ENCODE assay signal across 8 mouse cellular contexts in genomic region chr11:70413961-70414360, GRCm38 (mm10). TPM values are rescaled to one million over a fixed set of nuclear protein-coding genes. Genes with fewer than 3 reads are reported as not detected.
DNase-seq lines count a peak whose midpoint lies in the region; ATAC-seq and TF ChIP-seq lines count a peak whose summit lies in the region.

No protein-coding gene starts in this region.

- no peaks in the 10 kb centered on the region for H3K27me3 ChIP-seq in forebrain, embryonic 11.5 days (ENCODE audit: control insufficient read depth, insufficient read depth, low read length)
- H3K27me3 ChIP-seq in forebrain, embryonic 16.5 days (replicated peaks; ENCODE audit: control insufficient read depth, insufficient read depth, low read length): no peaks in the 10 kb centered on the region

- no peak overlapping the region for H3K9ac ChIP-seq in forebrain, embryonic 11.5 days (ENCODE audit: low read length)
- no peak overlapping the region for H3K9ac ChIP-seq in forebrain, embryonic 16.5 days (replicated peaks; ENCODE audit: low read depth, low read length)

- TF ChIP-seq CTCF in bone marrow macrophage, adult 2 months (IDR thresholded peaks at IDR 0.05; ENCODE audit: low read depth, low read length): peak; percentile 20; the same call in 1 of the 2 replicates

- no peak for ATAC-seq in forebrain, embryonic 11.5 days (replicated peaks; ENCODE audit: low FRiP score)
- ATAC-seq in forebrain, embryonic 16.5 days: no peak

- 22% methylated on average over 3 of the region's 3 CpGs for WGBS in forebrain, embryonic 11.5 days
- 5% methylated on average over 3 of the region's 3 CpGs for WGBS in forebrain, embryonic 16.5 days

- no peaks in the 10 kb centered on the region for H3K36me3 ChIP-seq in forebrain, embryonic 11.5 days (ENCODE audit: control insufficient read depth, insufficient read depth, low read length)
- no peaks in the 10 kb centered on the region for H3K36me3 ChIP-seq in forebrain, embryonic 16.5 days (ENCODE audit: control insufficient read depth, insufficient read depth)

- H3K27ac ChIP-seq in forebrain, embryonic 11.5 days (ENCODE audit: low read depth, low read length): no peak overlapping the region
- no peak overlapping the region for H3K27ac ChIP-seq in forebrain, embryonic 16.5 days (ENCODE audit: low read length)
- no peak overlapping the region for H3K27ac ChIP-seq in bone marrow macrophage, adult 2 months (ENCODE audit: insufficient read depth, low read depth, low read length)

- no peaks in the 10 kb centered on the region for H3K9me3 ChIP-seq in forebrain, embryonic 11.5 days (ENCODE audit: control insufficient read depth, low read length)
- no peaks in the 10 kb centered on the region for H3K9me3 ChIP-seq in forebrain, embryonic 16.5 days (ENCODE audit: control insufficient read depth, low read length)

- DNase-seq in forebrain, embryonic 11.5 days (ENCODE audit: low spot score): peak; percentile 85
- DNase-seq in CD4-positive helper T cell, adult 2 months (ENCODE audit: low read depth, low spot score): peak; percentile 77
- peak; percentile 86 for DNase-seq in forelimb bud, embryonic 11.5 days (ENCODE audit: low read depth, low spot score)
- peak; percentile 54 to 75 for DNase-seq in layer of hippocampus, adult 8-10 months (ENCODE audit: low spot score in 2 of 2)
- peak; percentile 70 for DNase-seq in lung, postnatal 25 days (ENCODE audit: low spot score)
- DNase-seq in spleen, postnatal 10 days (ENCODE audit: low spot score in 2 of 2): peak; percentile 78 to 86

- no peak overlapping the region for H3K4me3 ChIP-seq in forebrain, embryonic 11.5 days (ENCODE audit: low read depth, low read length)
- H3K4me3 ChIP-seq in forebrain, embryonic 16.5 days (replicated peaks; ENCODE audit: low read length): no peak overlapping the region
- no peak overlapping the region for H3K4me3 ChIP-seq in bone marrow macrophage, adult 2 months (ENCODE audit: insufficient read depth, low read length)

- H3K4me2 ChIP-seq in forebrain, embryonic 11.5 days (ENCODE audit: low read depth, low read length, severe bottlenecking): no peak overlapping the region
- no peak overlapping the region for H3K4me2 ChIP-seq in forebrain, embryonic 16.5 days (ENCODE audit: low read length)

- no peak for TF ChIP-seq POLR2A in bone marrow macrophage, adult 2 months (IDR thresholded peaks at IDR 0.05; ENCODE audit: borderline replicate concordance, low read depth, low read length)

- no peaks in the 10 kb centered on the region; the same call in 1 of the 2 replicates for H3K4me1 ChIP-seq in forebrain, embryonic 11.5 days (replicated peaks; ENCODE audit: control insufficient read depth, insufficient read depth, low read length)
- H3K4me1 ChIP-seq in forebrain, embryonic 16.5 days (replicated peaks; ENCODE audit: control insufficient read depth, insufficient read depth, low read length): peaks cover 5% of the 10 kb centered on the region
- H3K4me1 ChIP-seq in bone marrow macrophage, adult 2 months (ENCODE audit: control insufficient read depth, insufficient read depth, low read length): peaks cover 11% of the 10 kb centered on the region

RNA-seq across cellular contexts. Expression of gene Pelp1, which starts 4.1 kb away (rescaled TPM):
- polyA plus RNA-seq in forebrain, embryonic 11.5 days (2014; fragmentation: Nextera tagmentation; extraction: Ambion mirVana): 51.0 and 52.2 TPM in 2 replicates
- polyA plus RNA-seq in forebrain, embryonic 16.5 days (2015; fragmentation: Nextera tagmentation; extraction: Ambion mirVana): 35.6 and 38.5 TPM in 2 replicates
- 19.3 and 21.2 TPM in 2 replicates for polyA plus RNA-seq in bone marrow macrophage, adult 2 months (2012; ENCODE audit: insufficient read depth, insufficient read length, missing spikeins)
- total RNA-seq in layer of hippocampus, adult 8-10 months (2022): 10 to 100 TPM; 32.8 to 35.6 (median 33.8) TPM

RNA-seq across cellular contexts. Expression of gene Arrb2, which starts 18.5 kb away (rescaled TPM):
- 44.0 and 47.9 TPM in 2 replicates for polyA plus RNA-seq in forebrain, embryonic 11.5 days (2014; fragmentation: Nextera tagmentation; extraction: Ambion mirVana)
- polyA plus RNA-seq in forebrain, embryonic 16.5 days (2015; fragmentation: Nextera tagmentation; extraction: Ambion mirVana): 36.0 and 51.2 TPM in 2 replicates
- polyA plus RNA-seq in bone marrow macrophage, adult 2 months (2012; ENCODE audit: insufficient read depth, insufficient read length, missing spikeins): 520 and 549 TPM in 2 replicates
- 100 to 1,000 TPM in 2 of 4 experiments, 10 to 100 TPM in 2; 97.4 to 116 (median 101) TPM for total RNA-seq in layer of hippocampus, adult 8-10 months (2022)

RNA-seq across cellular contexts. Expression of gene Med11, which starts 37.8 kb away (rescaled TPM):
- 40.9 and 46.0 TPM in 2 replicates for polyA plus RNA-seq in forebrain, embryonic 11.5 days (2014; fragmentation: Nextera tagmentation; extraction: Ambion mirVana)
- 39.8 and 46.0 TPM in 2 replicates for polyA plus RNA-seq in forebrain, embryonic 16.5 days (2015; fragmentation: Nextera tagmentation; extraction: Ambion mirVana)
- 40.5 and 41.6 TPM in 2 replicates for polyA plus RNA-seq in bone marrow macrophage, adult 2 months (2012; ENCODE audit: insufficient read depth, insufficient read length, missing spikeins)
- total RNA-seq in layer of hippocampus, adult 8-10 months (2022): 10 to 100 TPM; 10.6 to 16.9 (median 15.2) TPM

RNA-seq across cellular contexts. Expression of gene Zmynd15, which starts 45.3 kb away (rescaled TPM):
- polyA plus RNA-seq in forebrain, embryonic 11.5 days (2014; fragmentation: Nextera tagmentation; extraction: Ambion mirVana): 0.21 and 0.27 TPM in 2 replicates
- 0.46 and 0.90 TPM in 2 replicates for polyA plus RNA-seq in forebrain, embryonic 16.5 days (2015; fragmentation: Nextera tagmentation; extraction: Ambion mirVana)
- 21.7 and 23.7 TPM in 2 replicates for polyA plus RNA-seq in bone marrow macrophage, adult 2 months (2012; ENCODE audit: insufficient read depth, insufficient read length, missing spikeins)
- 1 to 10 TPM in 2 of 4 experiments, under 1 TPM in 2; 0.45 to 2.0 (median 1.1) TPM for total RNA-seq in layer of hippocampus, adult 8-10 months (2022)

RNA-seq across cellular contexts. Expression of gene Cxcl16, which starts 45.8 kb away (rescaled TPM):
- polyA plus RNA-seq in forebrain, embryonic 11.5 days (2014; fragmentation: Nextera tagmentation; extraction: Ambion mirVana): 0.81 and 1.1 TPM in 2 replicates
- 1.7 and 2.0 TPM in 2 replicates for polyA plus RNA-seq in forebrain, embryonic 16.5 days (2015; fragmentation: Nextera tagmentation; extraction: Ambion mirVana)
- 434 and 456 TPM in 2 replicates for polyA plus RNA-seq in bone marrow macrophage, adult 2 months (2012; ENCODE audit: insufficient read depth, insufficient read length, missing spikeins)
- total RNA-seq in layer of hippocampus, adult 8-10 months (2022): 1 to 10 TPM; 1.4 to 6.7 (median 3.5) TPM
